Mouse (Mus musculus) olfactory bulb, adult 2 months (tissue): Measurements from ENCODE around the gene Asap3. TPM values are rescaled to one million over a fixed set of nuclear protein-coding genes. Genes with fewer than 3 reads are reported as not detected.

Experiments
- H3K27ac ChIP-seq: fragments of 200-500 bp; 2 replicates; pipeline ENCODE4 v1.5.1; 2012; ENCODE audit warnings: low read depth, low read length; ENCODE audit not compliant: insufficient read depth
- H3K4me1 ChIP-seq: fragments of 200-500 bp; 2 replicates; pipeline ENCODE4 v1.6.1; 2012; ENCODE audit warnings: low read length; ENCODE audit not compliant: control insufficient read depth, insufficient read depth
- H3K4me3 ChIP-seq: fragments of 200-500 bp; 2 replicates; pipeline ENCODE4 v1.5.1; 2012; ENCODE audit warnings: mild to moderate bottlenecking, low read depth, low read length, moderate library complexity; ENCODE audit not compliant: insufficient read depth
- CTCF ChIP-seq: fragments of 200-500 bp; IDR thresholded peaks from 2 replicates; pipeline ENCODE4 v1.5.1; 2012; ENCODE audit warnings: low read depth, mild to moderate bottlenecking, low read length, moderate library complexity; ENCODE audit not compliant: insufficient read depth
- POLR2A ChIP-seq: fragments of 200-500 bp; IDR thresholded peaks from 2 replicates; pipeline ENCODE4 v1.6.1; 2012; ENCODE audit warnings: mild to moderate bottlenecking, low read depth, low read length, moderate library complexity; ENCODE audit not compliant: insufficient read depth
- WGBS: fragments of 180-500 bp; shearing (Covaris S2); methylation state at CpG from one replicate; pipeline ENCODE4 v1.1.7; 2018; 5-methylcytosine and 5-hydroxymethylcytosine counted together
- polyA plus RNA-seq: library from polyadenylated mRNA; stranded (reverse); fragments of >200 nt; gene quantifications from 2 replicates; pipeline ENCODE4 v1.2.4, GENCODE M21; 2012; ENCODE audit warnings: low replicate concordance; ENCODE audit not compliant: missing spikeins, insufficient read depth, insufficient read length

The Asap3 gene
- polyA plus RNA-seq, 1 experiment = not detected

DNA sequence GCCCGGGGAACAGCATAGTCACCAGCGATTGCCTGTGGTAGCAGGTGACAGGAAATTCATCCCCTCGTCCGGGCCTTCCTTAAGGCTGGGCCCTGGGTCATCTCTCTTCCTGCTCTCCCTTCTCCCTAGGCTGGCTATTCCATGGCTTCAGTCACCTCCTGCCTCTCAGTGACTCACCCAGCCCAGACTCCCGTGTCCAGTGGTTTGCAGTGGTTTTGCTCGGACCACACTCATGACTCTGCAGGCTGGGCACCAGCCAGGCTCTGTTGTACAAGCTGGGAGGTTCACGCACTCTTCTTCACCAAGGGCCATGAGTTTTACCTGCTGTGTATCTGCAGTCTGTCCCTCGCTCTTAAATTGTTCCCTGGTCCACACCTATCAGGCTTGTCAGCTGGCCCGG, 4.8 kb downstream of the Asap3 start:
- H3K27ac ChIP-seq = no peak overlapping the region
- TF ChIP-seq POLR2A (no peak), CTCF (no peak)
- H3K4me1 ChIP-seq = peaks cover 13% of the 10 kb centered on the region
- no peak overlapping the region for H3K4me3 ChIP-seq
- WGBS = 87% methylated on average over 9 of the region's 9 CpGs

DNA sequence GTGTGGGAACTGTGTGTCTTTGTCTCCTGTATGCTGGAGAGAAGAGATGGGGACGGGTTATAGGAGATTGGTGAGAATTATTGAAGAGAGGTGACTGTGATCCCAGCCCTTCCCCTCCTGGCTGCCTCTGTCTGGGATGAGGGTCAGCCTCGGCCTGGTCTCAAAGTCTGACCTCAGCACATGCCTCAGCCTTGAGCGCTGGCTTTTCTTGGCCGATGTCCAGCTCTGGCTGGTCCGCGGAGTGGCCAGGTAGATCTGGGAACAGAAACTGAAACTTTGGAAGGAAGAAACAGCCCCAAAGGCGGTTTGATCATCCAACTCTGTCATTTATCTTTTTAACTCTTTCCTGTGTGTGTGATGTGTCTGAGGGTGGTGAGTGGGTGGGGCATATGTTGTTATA, 7.5 kb downstream of the Asap3 start:
- H3K4me3 ChIP-seq = no peak overlapping the region
- WGBS = 68% methylated on average over 7 of the region's 7 CpGs
- H3K27ac ChIP-seq = no peak overlapping the region
- no peak for TF ChIP-seq CTCF
- no peak for TF ChIP-seq POLR2A
- peaks cover 9% of the 10 kb centered on the region for H3K4me1 ChIP-seq

DNA sequence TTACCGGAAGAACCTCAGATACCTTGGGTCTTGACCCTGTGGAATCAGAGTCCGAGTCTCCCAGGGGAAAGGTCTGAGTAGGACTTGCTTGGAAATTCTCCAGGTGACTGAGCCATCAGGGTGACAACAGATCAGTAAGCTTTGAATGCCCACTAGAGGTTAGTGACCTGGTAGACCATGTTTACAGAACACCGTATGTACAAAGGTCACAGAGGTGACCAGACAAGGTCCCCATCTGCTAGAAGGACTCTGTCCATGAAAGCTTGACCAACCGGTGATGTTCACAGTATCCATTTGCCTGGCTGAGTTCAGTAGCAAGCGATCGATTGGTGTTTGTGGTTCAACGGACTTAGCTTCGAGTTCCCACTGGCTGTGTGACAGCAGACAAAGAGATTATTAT, 8.7 kb downstream of the Asap3 start:
- H3K4me3 ChIP-seq = no peak overlapping the region
- WGBS = 85% methylated on average over 8 of the region's 8 CpGs
- H3K27ac ChIP-seq = no peak overlapping the region
- peaks cover 15% of the 10 kb centered on the region for H3K4me1 ChIP-seq
- TF ChIP-seq POLR2A (no peak), CTCF (no peak)

DNA sequence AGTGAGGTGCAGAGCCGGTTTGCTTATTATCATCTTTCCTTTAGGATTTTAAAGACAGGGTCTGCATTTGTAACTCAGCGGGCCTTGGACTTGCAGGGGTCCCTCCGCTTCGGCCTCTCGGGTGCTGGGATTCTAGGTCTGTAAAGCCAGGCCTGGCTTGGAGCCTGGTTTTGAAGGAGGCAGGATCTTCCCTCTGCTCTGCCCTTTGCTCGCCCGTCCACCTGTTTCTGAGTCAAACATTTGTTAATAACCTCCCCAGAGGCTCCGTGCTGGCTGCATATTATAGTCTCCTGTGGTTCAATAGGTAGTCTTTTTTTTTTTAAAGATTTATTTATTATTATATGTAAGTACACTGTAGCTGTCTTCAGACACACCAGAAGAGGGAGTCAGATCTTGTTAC, 9.4 kb downstream of the Asap3 start:
- peaks cover 20% of the 10 kb centered on the region for H3K4me1 ChIP-seq
- H3K4me3 ChIP-seq = no peak overlapping the region
- no peak overlapping the region for H3K27ac ChIP-seq
- WGBS = 85% methylated on average over 8 of the region's 8 CpGs
- no peak for TF ChIP-seq CTCF
- no peak for TF ChIP-seq POLR2A

DNA sequence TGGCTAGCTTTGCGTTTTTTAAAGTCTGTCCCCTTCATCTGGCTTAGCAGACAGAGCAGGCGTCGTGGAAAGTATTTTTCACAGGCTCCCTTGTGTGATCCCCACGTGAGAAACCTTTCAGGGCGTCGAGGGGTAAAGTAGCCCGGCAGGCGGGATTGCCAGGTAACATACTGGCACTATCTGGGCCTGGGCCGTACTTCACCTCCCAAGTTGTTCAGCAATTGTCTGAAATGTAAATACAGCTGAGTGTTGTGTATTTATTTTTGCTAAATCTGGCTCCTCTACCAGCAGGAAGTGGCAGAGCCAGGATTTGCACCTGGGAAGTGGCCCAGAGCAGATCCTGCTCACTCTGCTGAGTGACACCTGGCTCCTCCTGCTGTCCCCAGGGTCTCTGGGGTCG, 10.9 kb downstream of the Asap3 start:
- H3K4me1 ChIP-seq = peaks cover 20% of the 10 kb centered on the region

DNA sequence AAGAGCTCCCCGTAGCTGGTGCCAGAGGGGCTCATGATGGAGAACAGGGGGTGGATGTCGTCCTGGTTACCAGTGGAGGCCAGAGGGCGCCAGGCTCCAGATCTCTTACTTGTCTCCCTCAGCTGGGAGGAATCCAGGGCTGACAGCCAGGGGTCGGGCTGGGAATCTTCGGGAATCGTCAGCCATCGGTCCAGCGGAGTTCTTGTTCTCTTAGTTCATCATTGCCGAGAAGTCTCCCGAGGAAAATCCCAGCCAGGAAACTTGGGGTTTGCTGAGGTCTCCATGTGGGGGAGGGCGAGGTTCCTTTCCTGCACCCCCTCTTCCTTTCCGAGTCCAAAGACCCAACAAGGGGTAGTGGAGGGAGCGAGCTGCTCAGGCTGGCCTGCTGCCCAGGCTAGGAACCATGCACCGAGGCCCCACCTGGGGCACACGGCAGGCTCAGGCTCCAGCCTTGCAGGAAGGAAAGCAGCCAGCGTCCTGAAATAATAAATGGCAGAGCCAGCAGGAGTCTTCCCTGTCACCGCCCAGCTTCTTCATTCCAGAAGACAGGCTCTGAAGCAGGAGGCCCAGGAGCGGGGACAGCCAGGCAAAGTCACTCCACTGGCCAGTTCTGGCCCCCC, 12.5 kb downstream of the Asap3 start:
- TF ChIP-seq CTCF (no peak), POLR2A (no peak)
- H3K27ac ChIP-seq = peak overlapping the region; percentile 68; the same call in 1 of the 2 replicates
- no peak overlapping the region for H3K4me3 ChIP-seq
- peaks cover 19% of the 10 kb centered on the region for H3K4me1 ChIP-seq
- 28% methylated on average over 18 of the region's 18 CpGs for WGBS

More for the DNA sequence above, 10.9 kb downstream of the Asap3 start:
- TF ChIP-seq CTCF = no peak
- TF ChIP-seq POLR2A = no peak
- WGBS = 78% methylated on average over 10 of the region's 10 CpGs
- H3K4me3 ChIP-seq = no peak overlapping the region
- no peak overlapping the region for H3K27ac ChIP-seq

DNA sequence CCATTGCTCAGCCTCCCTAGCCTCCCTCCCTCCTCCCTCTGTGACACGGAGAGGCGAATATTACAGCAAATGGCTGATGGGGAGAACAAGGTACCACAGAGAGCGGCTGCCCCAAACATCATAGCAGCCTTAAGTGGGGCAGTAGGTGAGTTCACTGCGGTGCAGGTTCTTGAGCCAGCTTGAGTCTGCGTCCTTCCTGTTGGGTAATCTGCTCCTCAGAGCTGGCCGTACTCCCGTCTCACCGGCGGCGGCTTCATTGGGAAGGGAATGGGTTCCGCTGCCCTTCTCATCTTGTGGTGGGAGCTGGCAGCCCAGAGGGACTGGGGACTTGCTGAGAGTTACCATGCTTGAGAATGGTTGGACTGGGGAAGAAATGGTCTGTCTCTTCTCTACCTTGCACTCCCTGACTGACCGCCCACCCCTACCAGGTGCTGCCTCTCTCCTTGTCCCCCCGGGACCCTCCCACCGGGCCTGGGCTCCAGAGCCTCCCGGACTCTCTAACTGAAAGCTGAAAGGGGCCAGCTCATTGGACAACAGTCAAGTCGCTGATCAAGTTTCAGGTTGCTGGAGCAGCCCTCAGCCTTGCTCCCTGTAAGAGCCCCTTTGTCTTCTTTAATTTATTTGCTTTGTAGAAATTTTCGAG, 14.1 kb downstream of the Asap3 start:
- no peak overlapping the region for H3K27ac ChIP-seq
- peaks cover 23% of the 10 kb centered on the region for H3K4me1 ChIP-seq
- 34% methylated on average over 17 of the region's 17 CpGs for WGBS
- H3K4me3 ChIP-seq = no peak overlapping the region
- TF ChIP-seq CTCF (no peak), POLR2A (no peak)

DNA sequence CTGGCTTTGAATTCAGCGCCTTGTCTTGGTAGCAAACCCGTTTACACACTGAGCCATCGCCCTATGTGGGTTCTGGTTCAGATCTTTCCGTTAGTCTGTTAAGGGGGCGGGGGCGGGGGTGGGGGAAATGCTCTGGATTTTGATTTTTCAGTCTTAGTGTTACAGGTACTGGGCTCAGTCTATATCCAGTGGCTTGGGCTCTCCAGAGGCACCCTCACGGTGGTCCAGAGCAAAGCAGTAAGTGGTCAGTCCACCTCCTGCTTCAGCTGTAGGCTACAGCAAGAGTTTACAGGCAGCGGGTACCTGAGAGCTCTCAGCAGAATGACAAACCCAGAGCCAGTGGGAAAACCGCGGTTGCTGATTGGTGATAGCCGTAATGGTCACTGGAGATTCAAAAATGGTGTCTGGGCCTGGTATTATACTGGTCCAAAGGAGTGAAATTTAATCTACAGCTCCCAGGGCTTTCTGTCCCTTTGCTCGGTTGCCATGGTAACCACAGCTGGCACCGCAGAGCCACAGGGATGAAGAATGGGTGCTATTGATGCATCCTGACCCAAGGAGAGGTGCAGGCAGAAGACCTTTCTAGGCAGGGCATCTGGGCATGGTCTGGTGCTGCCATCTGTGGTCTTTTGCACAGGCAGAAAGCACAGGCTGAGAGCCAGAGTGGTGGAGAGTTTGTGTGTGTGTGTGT, 17.5 kb downstream of the Asap3 start:
- Histone ChIP-seq H3K27ac (no peak overlapping the region), H3K4me3 (no peak overlapping the region), H3K4me1 (peaks cover 16% of the 10 kb centered on the region)
- TF ChIP-seq POLR2A = no peak
- no peak for TF ChIP-seq CTCF
- 63% methylated on average over 13 of the region's 13 CpGs for WGBS

DNA sequence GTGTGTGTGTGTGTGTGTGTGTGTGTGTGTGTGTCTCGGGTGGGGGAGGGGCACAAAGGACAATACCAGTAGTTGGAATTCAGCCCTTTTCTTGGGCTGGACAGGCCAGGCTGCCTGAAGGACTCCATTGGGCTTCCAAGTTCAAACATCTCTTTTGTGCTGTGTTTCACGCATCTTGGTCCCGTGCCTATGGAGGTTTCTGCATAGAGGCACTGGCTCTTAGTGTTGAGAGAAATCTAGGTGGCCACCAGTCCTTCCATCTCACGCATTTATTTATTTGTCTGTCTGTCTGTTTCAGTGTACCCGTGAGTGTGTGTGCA, 18.0 kb downstream of the Asap3 start:
- WGBS = 58% methylated on average over 5 of the region's 5 CpGs
- TF ChIP-seq CTCF (no peak), POLR2A (no peak)
- no peak overlapping the region for H3K27ac ChIP-seq
- no peak overlapping the region for H3K4me3 ChIP-seq
- H3K4me1 ChIP-seq = peaks cover 11% of the 10 kb centered on the region
